In genomic region chr16:9285921-9286320, GRCm38 (mm10) we compare ENCODE assay signal across 17 mouse cellular contexts.
DNase-seq lines count a peak whose midpoint lies in the region.
"Had no signal": no experiment of that assay in that cellular context is flagged by ENCODE, and none has a peak within 500 bp of the region (broad histone marks: within the 10 kb centered on the region; RNA-seq: fewer than 3 reads in every experiment).

No protein-coding gene starts in this region.

- DNase-seq in adrenal gland, adult 2 months: peak; percentile 30
- DNase-seq in adrenal gland, postnatal 25 days: no peak
- DNase-seq in adrenal gland, postnatal 36 days: peak; percentile 34 to 47
- DNase-seq in adrenal gland, adult 18-20 months (ENCODE audit: low spot score in 2 of 2): no peak
- DNase-seq in heart, adult 11 months: peak; percentile 55
- DNase-seq in heart, adult 8-10 months (ENCODE audit: low spot score): no peak
- DNase-seq: adrenal gland, adult 8-10 months; adrenal gland, postnatal 10 days; adrenal gland, postnatal 14 days; B cell, adult 2 months; cerebellum, adult 11 months; cerebellum, adult 11-12 months; cerebellum, adult 18-20 months; cerebellum, adult 2 months; cerebellum, adult 8-10 months; cerebellum, adult 9-10 months; cerebellum, adult 9-11 months had no signal

Comparison
In these comparisons a context has a peak if more than half of its experiments do, and no peak if none do; other contexts are left out.
1. DNase-seq: peak in adrenal gland, adult 2 months (single experiment), adrenal gland, postnatal 36 days (2 of 2) and heart, adult 11 months (single experiment); none in adrenal gland, postnatal 25 days (single experiment), adrenal gland, adult 18-20 months (0 of 2) and heart, adult 8-10 months (single experiment).